Mouse (Mus musculus) embryonic fibroblast, embryonic 13.5 days (primary cell): ENCODE measurements around the gene Gpatch8.

Experiments
- CTCF ChIP-seq: IDR thresholded peaks from 2 replicates; pipeline ENCODE4 v1.5.1; 2011; ENCODE audit warnings: mild to moderate bottlenecking, control low read depth, low read length, moderate library complexity, borderline replicate concordance; ENCODE audit not compliant: insufficient read depth
- POLR2A ChIP-seq: IDR thresholded peaks from 2 replicates; pipeline ENCODE4 v1.6.1; 2011; ENCODE audit warnings: low read depth, mild to moderate bottlenecking, control low read depth, low read length, moderate library complexity

- TF ChIP-seq CTCF (no peak), POLR2A (peak; percentile 72)
Measured at GRCm38 (mm10) chr11:102465713-102466436, 90.3 kb downstream of the Gpatch8 start.
